Mouse (Mus musculus): ENCODE measurements around the gene Mgat5b. TPM values are rescaled to one million over a fixed set of nuclear protein-coding genes. Genes with fewer than 3 reads are reported as not detected.

Gene Mgat5b
- polyA plus RNA-seq, 1 experiment from 2014 or later: 0.50 TPM

DNA sequence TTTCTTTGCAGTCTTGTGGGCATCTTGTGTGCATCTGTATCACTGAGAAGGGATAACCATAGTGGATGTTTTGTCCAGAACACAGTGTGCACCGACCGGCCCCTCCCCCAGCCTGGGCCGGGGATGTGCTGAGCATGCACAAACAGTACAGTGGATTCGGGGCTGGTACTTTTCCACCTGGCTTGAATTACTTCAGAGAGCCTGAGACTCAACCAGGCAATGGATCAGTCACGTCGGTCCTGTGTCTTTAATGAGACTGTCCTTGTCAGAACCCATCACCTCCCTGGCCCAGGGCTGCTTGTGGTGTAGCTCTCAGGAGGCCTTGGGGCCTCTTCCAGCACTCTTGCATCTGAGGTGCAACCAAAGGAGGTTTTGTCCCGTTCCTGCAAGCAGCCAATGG lies 46.4 kb downstream of the Mgat5b start:
- WGBS: 75% methylated on average over 7 of the region's 7 CpGs
- Histone ChIP-seq H3K4me2 (ENCODE audit: low read length) (no peak overlapping the region), H3K4me3 (ENCODE audit: control insufficient read depth in 1 of 2, insufficient read depth in 1 of 2, low read depth in 1 of 2, low read length in 2 of 2) (no peak overlapping the region), H3K9ac (ENCODE audit: low read length) (no peak overlapping the region), H3K27me3 (ENCODE audit: control insufficient read depth, insufficient read depth, low read length) (no peaks in the 10 kb centered on the region), H3K4me1 (ENCODE audit: control insufficient read depth in 2 of 2, insufficient read depth in 2 of 2, low read length in 2 of 2) (peaks cover 0 to 5% of the 10 kb centered on the region in 2 experiments; a peak in 2 of 4 replicates), H3K36me3 (ENCODE audit: control insufficient read depth, insufficient read depth, low read length) (no peaks in the 10 kb centered on the region), H3K27ac (replicated peaks in 1 of 2; ENCODE audit: control insufficient read depth in 1 of 2, insufficient read depth in 1 of 2, low read depth in 2 of 2, low read length in 2 of 2) (no peak overlapping the region), H3K9me3 (ENCODE audit: control insufficient read depth, low read length) (no peaks in the 10 kb centered on the region)
- no peak for ATAC-seq (ENCODE audit: insufficient number of reproducible peaks, insufficient read depth, low FRiP score, low read depth)

DNA sequence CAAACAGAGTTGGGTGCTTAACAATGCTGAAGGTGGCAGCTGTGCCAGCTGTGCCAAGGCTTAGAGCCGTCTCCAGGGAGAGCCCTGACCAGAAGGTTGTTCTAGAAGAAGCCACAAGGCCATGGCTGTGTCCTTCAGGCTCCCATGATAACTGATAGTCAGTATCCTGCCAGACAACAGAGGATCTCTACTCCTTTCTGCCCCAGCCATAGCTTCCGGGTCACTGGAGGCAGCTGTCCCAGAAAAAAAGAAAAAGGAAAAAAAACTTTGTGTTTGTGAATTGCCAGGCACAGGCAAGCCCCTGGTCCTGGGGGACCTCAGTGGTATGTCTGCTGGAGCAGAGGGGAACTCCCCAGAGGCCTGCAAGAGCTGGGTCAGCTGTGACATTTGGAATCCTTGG lies 47.3 kb downstream of the Mgat5b start:
- ATAC-seq (ENCODE audit: insufficient number of reproducible peaks, insufficient read depth, low FRiP score, low read depth): no peak
- Histone ChIP-seq H3K4me3 (ENCODE audit: control insufficient read depth in 1 of 2, insufficient read depth in 1 of 2, low read depth in 1 of 2, low read length in 2 of 2) (no peak overlapping the region), H3K36me3 (ENCODE audit: control insufficient read depth, insufficient read depth, low read length) (no peaks in the 10 kb centered on the region), H3K27me3 (ENCODE audit: control insufficient read depth, insufficient read depth, low read length) (no peaks in the 10 kb centered on the region), H3K27ac (replicated peaks in 1 of 2; ENCODE audit: control insufficient read depth in 1 of 2, insufficient read depth in 1 of 2, low read depth in 2 of 2, low read length in 2 of 2) (no peak overlapping the region), H3K9me3 (ENCODE audit: control insufficient read depth, low read length) (no peaks in the 10 kb centered on the region), H3K4me2 (ENCODE audit: low read length) (no peak overlapping the region), H3K4me1 (ENCODE audit: control insufficient read depth in 2 of 2, insufficient read depth in 2 of 2, low read length in 2 of 2) (peaks cover 0 to 5% of the 10 kb centered on the region in 2 experiments; a peak in 2 of 4 replicates), H3K9ac (ENCODE audit: low read length) (no peak overlapping the region; the same call in 1 of the 2 replicates)
- WGBS: 65% methylated on average over 2 of the region's 2 CpGs

DNA sequence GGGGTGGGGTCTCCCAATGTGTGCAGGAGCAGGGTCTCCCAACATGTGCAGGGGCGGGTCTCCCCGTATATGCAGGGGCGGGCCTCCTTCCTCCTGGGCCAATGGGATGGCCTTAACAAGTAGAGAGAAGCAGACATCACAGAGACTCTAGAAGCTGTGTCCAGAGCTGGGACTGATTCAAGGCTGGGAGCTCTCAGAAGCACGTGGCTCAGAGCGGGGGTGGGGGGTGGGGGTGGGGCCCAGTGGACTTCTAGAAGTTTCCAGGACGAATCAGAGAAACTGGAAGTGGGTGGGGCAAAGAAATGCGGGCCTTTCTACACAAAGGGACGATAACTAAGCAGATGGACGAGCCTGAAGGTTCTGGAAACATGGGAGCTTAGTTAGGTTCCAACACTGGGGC lies 49.9 kb downstream of the Mgat5b start:
- WGBS: 79% methylated on average over 9 of the region's 9 CpGs
- Histone ChIP-seq H3K9ac (ENCODE audit: low read length) (no peak overlapping the region), H3K4me2 (ENCODE audit: low read length) (no peak overlapping the region), H3K27ac (replicated peaks in 1 of 2; ENCODE audit: control insufficient read depth in 1 of 2, insufficient read depth in 1 of 2, low read depth in 2 of 2, low read length in 2 of 2) (no peak overlapping the region), H3K9me3 (ENCODE audit: control insufficient read depth, low read length) (no peaks in the 10 kb centered on the region), H3K36me3 (ENCODE audit: control insufficient read depth, insufficient read depth, low read length) (no peaks in the 10 kb centered on the region), H3K27me3 (ENCODE audit: control insufficient read depth, insufficient read depth, low read length) (no peaks in the 10 kb centered on the region), H3K4me1 (ENCODE audit: control insufficient read depth in 2 of 2, insufficient read depth in 2 of 2, low read length in 2 of 2) (peaks cover 2 to 5% of the 10 kb centered on the region in 2 experiments; a peak in 2 of 4 replicates), H3K4me3 (ENCODE audit: control insufficient read depth in 1 of 2, insufficient read depth in 1 of 2, low read depth in 1 of 2, low read length in 2 of 2) (no peak overlapping the region)
- no peak for ATAC-seq (ENCODE audit: insufficient number of reproducible peaks, insufficient read depth, low FRiP score, low read depth)

DNA sequence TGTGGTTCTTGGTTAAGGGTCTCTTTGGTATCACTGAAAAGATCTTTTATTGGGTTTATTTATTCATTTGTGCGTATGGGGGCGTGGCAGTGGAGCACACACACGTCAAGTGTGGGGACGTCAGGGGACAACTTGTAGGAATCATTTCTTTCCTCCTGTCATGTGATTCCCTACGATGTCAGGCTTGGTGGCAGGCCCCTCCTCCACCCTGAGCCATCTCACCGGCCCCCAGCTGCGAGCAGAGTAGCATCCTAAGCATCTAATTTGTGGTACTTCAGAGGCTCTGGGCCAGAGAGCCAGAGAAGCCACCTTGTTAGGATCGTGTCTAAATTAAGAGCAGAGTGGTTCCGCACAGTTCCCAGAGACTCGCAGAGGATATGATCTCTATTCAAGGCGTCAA lies 50.8 kb downstream of the Mgat5b start:
- Histone ChIP-seq H3K27me3 (ENCODE audit: control insufficient read depth, insufficient read depth, low read length) (no peaks in the 10 kb centered on the region), H3K36me3 (ENCODE audit: control insufficient read depth, insufficient read depth, low read length) (no peaks in the 10 kb centered on the region), H3K4me3 (ENCODE audit: control insufficient read depth in 1 of 2, insufficient read depth in 1 of 2, low read depth in 1 of 2, low read length in 2 of 2) (no peak overlapping the region), H3K9me3 (ENCODE audit: control insufficient read depth, low read length) (no peaks in the 10 kb centered on the region), H3K4me2 (ENCODE audit: low read length) (no peak overlapping the region), H3K9ac (ENCODE audit: low read length) (no peak overlapping the region), H3K4me1 (ENCODE audit: control insufficient read depth in 2 of 2, insufficient read depth in 2 of 2, low read length in 2 of 2) (peaks cover 2 to 5% of the 10 kb centered on the region in 2 experiments; a peak in 2 of 4 replicates), H3K27ac (replicated peaks in 1 of 2; ENCODE audit: control insufficient read depth in 1 of 2, insufficient read depth in 1 of 2, low read depth in 2 of 2, low read length in 2 of 2) (no peak overlapping the region)
- WGBS: 45% methylated on average over 11 of the region's 11 CpGs
- ATAC-seq (ENCODE audit: insufficient number of reproducible peaks, insufficient read depth, low FRiP score, low read depth): no peak

DNA sequence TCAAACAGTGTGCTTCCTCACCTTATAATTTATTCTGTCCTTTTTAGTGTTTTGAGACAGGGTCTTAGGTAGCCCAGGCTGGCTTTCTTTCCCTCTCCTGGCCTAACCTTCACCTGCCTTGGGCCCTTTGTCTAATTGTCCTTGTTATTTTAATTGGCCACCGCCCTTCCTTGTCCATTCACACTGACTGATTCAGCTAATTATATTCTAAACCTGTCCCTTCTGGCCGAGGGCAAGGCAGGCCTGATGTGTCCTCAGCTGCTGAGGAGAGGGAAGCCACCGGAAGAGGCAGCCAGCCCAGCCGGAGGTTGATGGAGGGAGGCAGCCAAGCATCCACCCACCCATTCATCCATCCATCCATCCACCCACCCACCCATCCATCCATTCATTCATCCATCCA lies 52.2 kb downstream of the Mgat5b start:
- no peaks in the 10 kb centered on the region for H3K9me3 ChIP-seq (ENCODE audit: control insufficient read depth, low read length)
- H3K27ac ChIP-seq (replicated peaks in 1 of 2; ENCODE audit: control insufficient read depth in 1 of 2, insufficient read depth in 1 of 2, low read depth in 2 of 2, low read length in 2 of 2): no peak overlapping the region
- no peak overlapping the region for H3K9ac ChIP-seq (ENCODE audit: low read length)
- no peak overlapping the region for H3K4me3 ChIP-seq (ENCODE audit: control insufficient read depth in 1 of 2, insufficient read depth in 1 of 2, low read depth in 1 of 2, low read length in 2 of 2)
- peaks cover 2% of the 10 kb centered on the region in 2 experiments; a peak in 2 of 4 replicates for H3K4me1 ChIP-seq (ENCODE audit: control insufficient read depth in 2 of 2, insufficient read depth in 2 of 2, low read length in 2 of 2)
- ATAC-seq (ENCODE audit: insufficient number of reproducible peaks, insufficient read depth, low FRiP score, low read depth): no peak
- no peaks in the 10 kb centered on the region for H3K36me3 ChIP-seq (ENCODE audit: control insufficient read depth, insufficient read depth, low read length)
- H3K4me2 ChIP-seq (ENCODE audit: low read length): no peak overlapping the region
- 89% methylated on average over 4 of the region's 4 CpGs for WGBS
- no peaks in the 10 kb centered on the region for H3K27me3 ChIP-seq (ENCODE audit: control insufficient read depth, insufficient read depth, low read length)

DNA sequence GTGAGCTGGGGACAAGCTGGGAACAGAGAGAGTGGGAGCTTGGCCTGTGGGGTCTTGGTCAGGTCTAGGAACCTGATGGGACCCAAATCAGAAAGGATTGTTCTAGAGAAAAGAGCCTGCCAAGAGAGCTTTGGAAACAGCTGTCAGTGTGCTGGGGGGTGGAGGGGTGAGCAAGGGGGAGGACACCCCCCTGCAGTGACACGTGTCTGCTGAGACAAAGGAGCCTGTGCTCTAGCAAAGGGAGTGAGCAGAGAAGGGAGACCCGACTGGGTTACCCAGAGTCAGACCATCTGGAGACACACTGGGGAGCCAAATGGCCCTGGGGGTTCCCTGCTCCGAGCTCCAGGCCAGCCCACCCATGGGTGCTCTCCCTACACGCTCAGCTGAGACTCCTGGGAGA lies 54.2 kb downstream of the Mgat5b start:
- Histone ChIP-seq H3K27ac (replicated peaks in 1 of 2; ENCODE audit: control insufficient read depth in 1 of 2, insufficient read depth in 1 of 2, low read depth in 2 of 2, low read length in 2 of 2) (no peak overlapping the region), H3K9me3 (ENCODE audit: control insufficient read depth, low read length) (no peaks in the 10 kb centered on the region), H3K36me3 (ENCODE audit: control insufficient read depth, insufficient read depth, low read length) (no peaks in the 10 kb centered on the region), H3K4me3 (ENCODE audit: control insufficient read depth in 1 of 2, insufficient read depth in 1 of 2, low read depth in 1 of 2, low read length in 2 of 2) (no peak overlapping the region), H3K9ac (ENCODE audit: low read length) (no peak overlapping the region), H3K4me1 (ENCODE audit: control insufficient read depth in 2 of 2, insufficient read depth in 2 of 2, low read length in 2 of 2) (peaks cover 0 to 2% of the 10 kb centered on the region in 2 experiments; a peak in 2 of 4 replicates), H3K27me3 (ENCODE audit: control insufficient read depth, insufficient read depth, low read length) (no peaks in the 10 kb centered on the region), H3K4me2 (ENCODE audit: low read length) (no peak overlapping the region)
- no peak for ATAC-seq (ENCODE audit: insufficient number of reproducible peaks, insufficient read depth, low FRiP score, low read depth)
- 57% methylated on average over 4 of the region's 4 CpGs for WGBS

DNA sequence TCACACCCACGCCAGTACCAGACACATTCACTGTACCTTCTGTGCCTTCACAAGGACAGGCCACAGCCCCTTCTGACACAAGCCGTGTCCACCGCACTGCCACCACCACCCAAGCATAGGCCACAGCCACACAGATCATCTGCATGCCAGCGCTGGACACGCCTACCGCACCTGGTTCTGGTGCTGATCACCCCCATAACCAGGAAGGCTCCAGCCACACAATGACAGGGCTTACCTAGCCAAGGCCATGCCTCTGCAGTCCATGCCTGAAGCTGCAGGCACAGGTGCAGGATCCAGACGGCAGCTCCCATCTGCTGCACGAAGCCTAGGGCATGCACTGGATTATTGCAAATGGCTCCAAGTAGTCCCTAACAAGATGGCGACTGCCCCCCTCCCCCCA lies 54.8 kb downstream of the Mgat5b start:
- Histone ChIP-seq H3K36me3 (ENCODE audit: control insufficient read depth, insufficient read depth, low read length) (no peaks in the 10 kb centered on the region), H3K4me1 (ENCODE audit: control insufficient read depth in 2 of 2, insufficient read depth in 2 of 2, low read length in 2 of 2) (peaks cover 0 to 2% of the 10 kb centered on the region in 2 experiments; a peak in 2 of 4 replicates), H3K9ac (ENCODE audit: low read length) (no peak overlapping the region), H3K27ac (replicated peaks in 1 of 2; ENCODE audit: control insufficient read depth in 1 of 2, insufficient read depth in 1 of 2, low read depth in 2 of 2, low read length in 2 of 2) (no peak overlapping the region), H3K27me3 (ENCODE audit: control insufficient read depth, insufficient read depth, low read length) (no peaks in the 10 kb centered on the region), H3K4me2 (ENCODE audit: low read length) (no peak overlapping the region), H3K4me3 (ENCODE audit: control insufficient read depth in 1 of 2, insufficient read depth in 1 of 2, low read depth in 1 of 2, low read length in 2 of 2) (no peak overlapping the region), H3K9me3 (ENCODE audit: control insufficient read depth, low read length) (no peaks in the 10 kb centered on the region)
- no peak for ATAC-seq (ENCODE audit: insufficient number of reproducible peaks, insufficient read depth, low FRiP score, low read depth)
- 93% methylated on average over 9 of the region's 9 CpGs for WGBS

DNA sequence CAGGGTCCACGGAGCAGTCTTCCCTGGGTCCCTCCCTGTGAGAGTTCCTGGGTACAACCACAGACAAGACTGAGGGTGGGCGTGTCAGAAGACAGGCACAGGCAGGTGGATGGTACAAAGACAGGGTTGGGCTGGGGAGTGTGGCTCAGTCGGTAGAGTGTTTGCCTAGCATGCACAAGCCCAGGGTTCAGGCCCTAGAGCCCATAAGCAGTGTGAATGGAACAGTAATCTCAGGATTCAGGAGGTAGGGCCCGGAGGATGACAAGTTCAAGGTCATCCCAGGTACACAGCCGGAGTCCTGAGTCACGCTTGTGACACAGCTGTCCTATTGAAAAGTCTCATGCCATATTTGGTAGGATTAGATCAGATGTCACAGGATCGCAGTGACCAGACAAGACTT lies 55.7 kb downstream of the Mgat5b start:
- Histone ChIP-seq H3K36me3 (ENCODE audit: control insufficient read depth, insufficient read depth, low read length) (no peaks in the 10 kb centered on the region), H3K4me2 (ENCODE audit: low read length) (no peak overlapping the region), H3K27ac (replicated peaks in 1 of 2; ENCODE audit: control insufficient read depth in 1 of 2, insufficient read depth in 1 of 2, low read depth in 2 of 2, low read length in 2 of 2) (no peak overlapping the region), H3K27me3 (ENCODE audit: control insufficient read depth, insufficient read depth, low read length) (no peaks in the 10 kb centered on the region), H3K4me1 (ENCODE audit: control insufficient read depth in 2 of 2, insufficient read depth in 2 of 2, low read length in 2 of 2) (peaks cover 0 to 2% of the 10 kb centered on the region in 2 experiments; a peak in 2 of 4 replicates), H3K9me3 (ENCODE audit: control insufficient read depth, low read length) (no peaks in the 10 kb centered on the region), H3K4me3 (ENCODE audit: control insufficient read depth in 1 of 2, insufficient read depth in 1 of 2, low read depth in 1 of 2, low read length in 2 of 2) (no peak overlapping the region), H3K9ac (ENCODE audit: low read length) (no peak overlapping the region)
- no peak for ATAC-seq (ENCODE audit: insufficient number of reproducible peaks, insufficient read depth, low FRiP score, low read depth)
- 89% methylated on average over 7 of the region's 7 CpGs for WGBS
